Mouse (Mus musculus): ENCODE measurements around the gene Pvalb. TPM values are rescaled to one million over a fixed set of nuclear protein-coding genes. Genes with fewer than 3 reads are reported as not detected.

The Pvalb gene
- total RNA-seq, 1 experiment from 2014 or later = not detected

DNA sequence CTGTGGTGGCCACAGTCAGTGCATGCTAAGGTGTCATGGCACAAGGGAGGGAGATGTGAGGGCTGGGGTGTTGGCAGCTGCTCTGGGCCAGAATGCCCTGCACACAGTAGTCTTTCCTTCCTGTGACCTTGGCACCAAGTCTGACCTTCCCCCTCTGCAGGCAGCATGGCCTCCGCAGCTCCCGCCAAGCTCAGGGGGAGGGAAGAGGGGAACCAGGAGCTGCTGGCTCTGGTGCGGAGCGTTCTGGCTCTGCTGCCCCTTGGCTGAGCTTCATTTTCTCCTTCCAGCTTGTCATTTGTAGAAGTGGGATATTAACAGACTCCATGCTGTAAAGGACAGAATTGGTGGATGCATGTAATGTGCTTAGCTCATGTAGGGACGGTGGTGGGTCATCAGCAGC, 47.9 kb downstream of the Pvalb start:
- peak; percentile 12 for DNase-seq

- peak; percentile 17 for DNase-seq
These were observed 48.4 kb downstream of the Pvalb start for GRCm38 (mm10) chr15:78157824-78158223.

- DNase-seq = no peak
These were observed 48.9 kb downstream of the Pvalb start for GRCm38 (mm10) chr15:78157330-78157729.

DNA sequence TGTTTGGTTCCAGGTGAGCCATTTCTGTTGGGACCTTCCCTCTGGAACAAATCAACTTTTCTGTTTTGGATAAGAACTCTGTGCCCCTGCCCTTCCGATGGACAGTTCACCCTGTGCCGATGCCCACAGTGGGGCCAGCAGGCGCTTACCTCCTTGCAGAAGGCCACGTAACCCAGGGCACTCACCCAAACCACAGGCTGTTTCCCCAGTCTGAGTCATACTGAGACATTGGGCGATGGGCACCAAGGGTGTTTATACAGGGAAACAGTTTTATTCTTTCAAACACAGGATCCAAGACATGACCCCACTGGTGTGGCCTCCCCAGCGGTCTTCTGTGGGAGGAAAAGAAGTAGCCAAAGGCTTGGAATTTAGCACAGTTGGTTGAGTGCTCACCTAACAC, 50.8 kb downstream of the Pvalb start:
- DNase-seq = no peak

- DNase-seq = peak; percentile 36
These were observed 53.0 kb downstream of the Pvalb start for GRCm38 (mm10) chr15:78153045-78153775.

DNA sequence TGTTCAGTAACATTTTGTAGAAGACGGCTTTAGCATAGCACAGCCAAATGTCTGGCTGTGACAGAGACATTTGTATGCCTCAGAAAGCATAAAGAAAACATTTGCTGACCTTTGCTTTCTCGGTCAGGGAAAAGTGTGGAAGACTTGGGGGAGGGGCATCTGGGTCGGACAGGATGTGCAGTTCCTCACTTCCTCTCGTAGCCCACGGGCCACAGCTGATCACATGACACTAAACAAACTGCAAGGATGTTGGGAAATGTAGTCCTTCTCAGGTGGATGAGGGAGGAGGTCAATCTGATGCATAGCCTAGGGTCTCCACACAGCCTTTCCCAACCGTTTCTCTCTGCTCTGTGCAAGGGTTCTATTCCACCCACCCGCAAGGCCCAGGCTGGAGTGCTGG, 57.6 kb downstream of the Pvalb start:
- DNase-seq = no peak

Other genes starting within 250 kb of the Pvalb start
- 3.3 and 4.4 TPM in 2 replicates for gene Foxred2, start 249.7 kb downstream of the Pvalb start, total RNA-seq (2021)
- gene Eif3d, start 235.6 kb downstream of the Pvalb start, total RNA-seq (2021) = 152 and 167 TPM in 2 replicates
- 0.26 and 0.60 TPM in 2 replicates for gene Cacng2, start 86.4 kb downstream of the Pvalb start, total RNA-seq (2021)
- gene Ift27, start 32.3 kb downstream of the Pvalb start, total RNA-seq (2021) = 17.2 and 18.4 TPM in 2 replicates
- gene Ncf4, start 38.4 kb upstream of the Pvalb start, total RNA-seq (2021) = 2.4 and 5.5 TPM in 2 replicates
- 0.59 and 14.0 TPM in 2 replicates for gene Csf2rb2, start 99.3 kb upstream of the Pvalb start, total RNA-seq (2021)
- gene Csf2rb, start 119.4 kb upstream of the Pvalb start, total RNA-seq (2021) = 5.9 and 27.2 TPM in 2 replicates
- gene Tex33, start 189.5 kb upstream of the Pvalb start, total RNA-seq (2021) = not detected in 2 replicates
- gene Tst, start 199.5 kb upstream of the Pvalb start, total RNA-seq (2021) = 167 and 212 TPM in 2 replicates
- 43.6 and 57.0 TPM in 2 replicates for gene Mpst, start 200.0 kb upstream of the Pvalb start, total RNA-seq (2021)
- gene Kctd17, start 222.2 kb upstream of the Pvalb start, total RNA-seq (2021) = 83.4 and 88.8 TPM in 2 replicates